Mouse (Mus musculus) kidney, postnatal 0 days (tissue): ENCODE results near the gene BC117090. TPM values are rescaled to one million over a fixed set of nuclear protein-coding genes. Genes with fewer than 3 reads are reported as not detected.
"Not testable (repeated sequence)": the region's sequence is repeated elsewhere in the genome, so short reads cannot be mapped to it uniquely, and the experiment has no call there.

Source experiments
- ATAC-seq: fragments of 200-750 bp; cut with Nextera tagmentation; replicated peaks from 2 replicates; pipeline ENCODE4 v1.8.0; 2017; ENCODE audit warnings: low read depth, moderate number of reproducible peaks, moderate TSS enrichment, moderate library complexity; ENCODE audit not compliant: low FRiP score
- DNase-seq: peaks from one replicate; pipeline ENCODE4 v3.0.0-alpha.2; 2016; ENCODE audit warnings: low spot score
- H3K27ac ChIP-seq: fragments of 300-500 bp; sonication (generic); 2 replicates; pipeline ENCODE4 v1.5.1; 2014; ENCODE audit warnings: mild to moderate bottlenecking
- H3K27me3 ChIP-seq: fragments of 300-500 bp; sonication (generic); 2 replicates; pipeline ENCODE4 v1.6.1; 2014; ENCODE audit warnings: low read length, mixed read lengths; ENCODE audit not compliant: insufficient read depth
- H3K36me3 ChIP-seq: fragments of 300-500 bp; sonication (generic); 2 replicates; pipeline ENCODE4 v1.6.1; 2014; ENCODE audit warnings: low read length, mixed read lengths; ENCODE audit not compliant: insufficient read depth
- H3K4me1 ChIP-seq: fragments of 300-500 bp; sonication (generic); replicated peaks from 2 replicates; pipeline ENCODE4 v1.6.1; 2014; ENCODE audit warnings: antibody characterized with exemption, low read length, mixed read lengths; ENCODE audit not compliant: insufficient read depth
- H3K4me2 ChIP-seq: fragments of 300-500 bp; sonication (generic); 2 replicates; pipeline ENCODE4 v1.6.1; 2014; ENCODE audit warnings: mild to moderate bottlenecking, low read length, moderate library complexity, mixed read lengths
- H3K4me3 ChIP-seq: fragments of 300-500 bp; sonication (generic); replicated peaks from 2 replicates; pipeline ENCODE4 v1.5.1; 2014; ENCODE audit warnings: low read depth, low read length
- H3K9ac ChIP-seq: fragments of 300-500 bp; sonication (generic); 2 replicates; pipeline ENCODE4 v1.6.1; 2014; ENCODE audit warnings: low read depth, low read length
- H3K9me3 ChIP-seq: fragments of 300-500 bp; sonication (generic); replicated peaks from 2 replicates; pipeline ENCODE4 v1.6.1; 2016; ENCODE audit warnings: low read length, inconsistent platforms, mixed read lengths
- CTCF ChIP-seq: IDR thresholded peaks from 2 replicates; pipeline ENCODE4 v1.5.1; 2016; ENCODE audit warnings: antibody characterized with exemption, low read depth, mild to moderate bottlenecking, moderate library complexity
- WGBS: fragments of 180-500 bp; shearing (Covaris S2); extraction: QIAGEN DNeasy Blood & Tissue Kit; methylation state at CpG from one replicate; pipeline ENCODE4 v1.1.7; 2014; 5-methylcytosine and 5-hydroxymethylcytosine counted together
- polyA plus RNA-seq: library from polyadenylated mRNA; unstranded; fragments of >200 nt; fragmentation: Nextera tagmentation; extraction: Ambion mirVana; gene quantifications from 2 replicates; pipeline ENCODE4 v1.2.1, GENCODE M21; 2015

Gene BC117090
- not detected in 2 replicates for polyA plus RNA-seq

DNA sequence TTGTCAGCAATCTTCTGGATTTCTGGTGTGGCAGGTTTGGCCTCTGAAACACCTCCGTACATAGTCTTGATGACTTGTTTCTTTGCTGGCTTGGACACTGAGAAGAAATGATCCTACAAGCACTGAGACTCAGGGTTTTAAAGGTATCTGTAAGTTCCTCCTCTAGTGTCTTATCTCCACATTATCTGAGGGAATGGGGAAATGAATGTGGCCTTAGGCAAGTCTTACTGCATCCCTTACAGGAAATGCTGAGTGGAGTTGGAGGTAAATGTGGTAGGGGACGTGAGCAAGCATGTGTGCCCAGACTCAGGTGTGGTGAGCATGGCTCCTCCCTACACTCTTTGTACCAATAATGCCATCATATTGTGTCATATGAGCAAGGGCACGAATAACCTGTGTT lies at the start of gene BC117090:
Gene BC117090, minus strand, starts transcription at position 101 of the 400 bp plus-strand sequence.
- 86% methylated on average over 3 of the region's 3 CpGs for WGBS
- H3K4me2 ChIP-seq, result no peak within 1 kb of the TSS
- H3K9ac ChIP-seq, result no peak within 1 kb of the TSS
- no peak within 1 kb of the TSS for H3K4me3 ChIP-seq
- no peak for TF ChIP-seq CTCF
- ATAC-seq, result no peak
- H3K9me3 ChIP-seq, result no peaks in the 10 kb centered on the region
- H3K27ac ChIP-seq, result no peak within 1 kb of the TSS
- no peak for DNase-seq
- no peaks in the 10 kb centered on the region for H3K36me3 ChIP-seq
- no peaks in the 10 kb centered on the region for H3K27me3 ChIP-seq
- H3K4me1 ChIP-seq, result no peaks in the 10 kb centered on the region

DNA sequence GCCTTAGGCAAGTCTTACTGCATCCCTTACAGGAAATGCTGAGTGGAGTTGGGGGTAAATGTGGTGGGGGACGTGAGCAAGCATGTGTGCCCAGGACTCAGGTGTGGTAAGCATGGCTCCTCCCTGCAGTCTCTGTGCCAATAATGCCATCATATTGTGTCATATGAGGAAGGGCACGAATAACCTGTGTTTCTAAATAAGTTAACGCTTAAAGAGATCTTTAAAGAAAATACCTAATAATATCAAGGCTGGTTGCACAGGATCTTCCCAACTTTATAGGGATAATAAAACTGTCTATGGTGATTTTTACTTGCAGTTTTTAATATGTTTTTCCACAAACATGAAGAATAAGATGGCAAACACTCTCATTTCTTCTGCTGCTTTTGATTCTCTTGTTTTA lies 33.5 kb upstream of the BC117090 start, which contains the start of gene BC100530:
Gene BC100530, minus strand, starts transcription at position 101 of the 400 bp plus-strand sequence.
- not testable (repeated sequence) for H3K4me3 ChIP-seq, ATAC-seq, DNase-seq, H3K27me3 ChIP-seq, H3K27ac ChIP-seq, H3K9me3 ChIP-seq, H3K36me3 ChIP-seq, H3K4me2 ChIP-seq, H3K4me1 ChIP-seq, H3K9ac ChIP-seq
- 69% methylated on average over 3 of the region's 3 CpGs for WGBS

DNA sequence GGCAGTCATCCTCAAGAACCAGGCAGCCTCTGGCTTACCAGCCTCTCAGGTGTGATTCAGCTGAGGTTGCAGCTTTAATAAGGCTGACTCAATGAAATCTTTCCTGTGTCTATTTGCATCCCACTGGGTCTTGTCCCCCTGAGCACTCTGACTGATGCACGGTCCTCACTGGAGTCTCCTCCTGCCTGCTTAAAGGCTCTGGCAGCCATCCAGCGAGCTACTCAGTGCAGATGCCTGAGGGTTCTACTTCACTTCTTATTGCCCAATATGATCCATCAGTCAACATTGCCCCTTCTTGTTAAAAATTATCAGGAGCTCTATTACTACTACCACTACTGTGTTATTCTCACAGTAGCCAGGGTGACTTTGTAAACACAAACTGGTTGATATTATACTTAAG lies 3.0 kb upstream of the BC117090 start:
- no peak overlapping the region for H3K9ac ChIP-seq
- H3K36me3 ChIP-seq, result no peaks in the 10 kb centered on the region
- no peak overlapping the region for H3K4me2 ChIP-seq
- no peak for TF ChIP-seq CTCF
- WGBS, result 54% methylated on average over 2 of the region's 2 CpGs
- no peaks in the 10 kb centered on the region for H3K4me1 ChIP-seq
- no peak overlapping the region for H3K4me3 ChIP-seq
- ATAC-seq, result no peak
- H3K27me3 ChIP-seq, result no peaks in the 10 kb centered on the region
- no peaks in the 10 kb centered on the region for H3K9me3 ChIP-seq
- no peak for DNase-seq
- no peak overlapping the region for H3K27ac ChIP-seq

DNA sequence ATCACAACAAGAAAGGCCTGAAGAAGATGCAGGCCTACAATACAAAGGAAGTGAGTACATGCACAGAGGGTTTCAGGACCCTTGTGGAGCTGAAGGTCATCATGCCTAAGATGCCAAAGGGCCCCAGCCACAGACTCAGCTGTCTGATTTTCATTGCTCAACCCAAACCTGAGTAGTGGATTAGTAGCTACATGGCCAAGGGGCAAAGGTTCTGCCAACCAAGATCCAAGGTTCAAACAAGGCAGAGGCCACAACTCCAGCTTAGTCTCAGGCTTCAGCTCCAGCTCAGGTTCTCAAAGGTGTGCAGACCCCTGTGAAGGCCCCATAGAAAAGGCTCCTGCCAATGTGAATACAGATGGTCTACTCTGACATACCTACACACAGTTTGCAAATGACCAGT lies 14.8 kb downstream of the BC117090 start:
- H3K4me3 ChIP-seq, result no peak overlapping the region
- no peaks in the 10 kb centered on the region for H3K4me1 ChIP-seq
- no peak for DNase-seq
- no peak overlapping the region for H3K4me2 ChIP-seq
- H3K9me3 ChIP-seq, result no peaks in the 10 kb centered on the region
- no peak for ATAC-seq
- no peak for TF ChIP-seq CTCF
- H3K27ac ChIP-seq, result no peak overlapping the region
- H3K36me3 ChIP-seq, result no peaks in the 10 kb centered on the region
- no peak overlapping the region for H3K9ac ChIP-seq
- H3K27me3 ChIP-seq, result no peaks in the 10 kb centered on the region

DNA sequence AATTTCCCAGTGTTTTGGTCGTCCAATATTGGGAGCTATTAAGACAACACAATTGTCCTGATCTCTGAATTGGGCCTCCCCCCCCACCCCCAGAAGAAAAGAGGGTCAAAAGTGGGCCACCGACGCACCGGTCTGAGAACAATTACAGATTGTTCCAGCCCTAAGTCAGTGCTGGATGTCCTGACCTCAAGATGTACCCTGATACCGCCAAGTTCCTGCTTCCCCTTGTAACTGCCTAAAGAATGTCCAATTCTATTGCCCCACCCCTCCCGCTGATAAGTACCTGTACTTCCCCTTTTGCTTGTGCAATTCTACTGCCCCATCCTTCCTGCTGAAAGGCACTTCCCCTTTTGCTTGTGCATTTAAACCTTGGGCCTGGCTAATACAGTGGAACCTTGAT lies 18.0 kb downstream of the BC117090 start:
- H3K4me1 ChIP-seq, H3K27ac ChIP-seq, H3K36me3 ChIP-seq, H3K4me3 ChIP-seq, DNase-seq, H3K9me3 ChIP-seq, H3K4me2 ChIP-seq, H3K9ac ChIP-seq, ATAC-seq, H3K27me3 ChIP-seq: not testable (repeated sequence)
- 81% methylated on average over 6 of the region's 6 CpGs for whole genome bisulfite sequencing

DNA sequence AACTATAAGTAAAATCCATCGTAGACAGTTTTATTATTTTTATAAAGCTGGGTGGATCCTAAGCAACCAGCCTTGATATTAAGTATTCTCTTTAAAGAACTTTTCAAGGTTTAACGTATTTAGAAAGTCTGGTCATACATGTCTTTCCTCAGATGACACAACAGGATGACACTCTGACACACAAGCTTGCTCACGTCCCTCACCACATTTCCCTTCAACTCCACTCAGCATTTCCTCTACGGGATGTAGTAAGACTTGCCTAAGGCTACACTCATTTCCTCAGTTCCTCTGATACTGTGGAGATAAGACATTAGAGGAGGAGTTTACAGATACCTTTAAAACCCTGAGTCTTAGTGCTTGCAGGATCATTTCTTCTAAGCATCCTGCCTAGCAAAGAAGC lies 26.5 kb downstream of the BC117090 start:
- no peaks in the 10 kb centered on the region for H3K27me3 ChIP-seq
- H3K4me2 ChIP-seq, result no peak overlapping the region
- no peaks in the 10 kb centered on the region for H3K4me1 ChIP-seq
- no peaks in the 10 kb centered on the region for H3K9me3 ChIP-seq
- DNase-seq, result peak; percentile 3
- no peaks in the 10 kb centered on the region for H3K36me3 ChIP-seq
- no peak overlapping the region for H3K4me3 ChIP-seq
- 72% methylated on average over 4 of the region's 4 CpGs for WGBS
- TF ChIP-seq CTCF, result no peak
- no peak overlapping the region for H3K27ac ChIP-seq
- no peak for ATAC-seq
- H3K9ac ChIP-seq, result no peak overlapping the region

DNA sequence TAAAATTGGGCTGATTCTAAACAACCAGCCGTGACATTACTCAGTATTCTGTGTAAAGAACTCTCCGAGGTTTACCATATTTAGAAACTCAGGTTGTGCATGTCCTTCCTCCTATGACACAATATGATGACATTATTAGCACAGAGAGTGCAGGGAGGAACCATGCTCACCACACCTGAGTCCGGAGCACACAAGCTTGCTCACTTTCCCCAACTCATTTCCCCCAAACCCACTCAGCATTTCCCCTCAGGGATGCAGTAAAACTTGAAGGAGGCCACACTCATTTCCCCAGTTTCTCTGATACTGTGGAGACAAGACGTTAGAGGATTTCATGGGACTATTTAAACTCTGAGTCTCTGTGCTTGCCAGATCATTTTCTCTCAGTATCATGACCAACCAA lies 45.0 kb downstream of the BC117090 start:
- H3K4me3 ChIP-seq, result no peak overlapping the region
- no peaks in the 10 kb centered on the region for H3K36me3 ChIP-seq
- 75% methylated on average over 4 of the region's 4 CpGs for WGBS
- no peak overlapping the region for H3K9ac ChIP-seq
- no peaks in the 10 kb centered on the region for H3K27me3 ChIP-seq
- DNase-seq (no peak), ATAC-seq (no peak)
- H3K9me3 ChIP-seq, result no peaks in the 10 kb centered on the region
- no peak overlapping the region for H3K27ac ChIP-seq
- H3K4me1 ChIP-seq, result no peaks in the 10 kb centered on the region
- no peak for TF ChIP-seq CTCF
- H3K4me2 ChIP-seq, result no peak overlapping the region

DNA sequence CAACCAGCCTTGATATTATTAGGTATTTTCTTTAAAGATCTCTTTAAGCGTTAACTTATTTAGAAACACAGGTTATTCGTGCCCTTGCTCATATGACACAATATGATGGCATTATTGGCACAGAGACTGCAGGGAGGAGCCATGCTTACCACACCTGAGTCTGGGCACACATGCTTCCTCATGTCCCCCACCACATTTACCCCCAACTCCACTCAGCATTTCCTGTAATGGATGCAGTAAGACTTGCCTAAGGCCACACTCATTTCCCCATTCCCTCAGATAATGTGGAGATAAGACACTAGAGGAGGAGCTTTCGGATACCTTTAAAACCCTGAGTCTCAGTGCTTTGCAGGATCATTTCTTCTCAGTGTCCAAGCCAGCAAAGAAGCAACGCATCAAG lies 57.3 kb downstream of the BC117090 start, which contains the start of gene Stfa1:
Gene Stfa1, plus strand, starts transcription at position 156 of the 400 bp plus-strand sequence.
- not testable (repeated sequence) for H3K4me1 ChIP-seq, H3K27me3 ChIP-seq, H3K4me2 ChIP-seq, DNase-seq, H3K4me3 ChIP-seq, H3K9me3 ChIP-seq, H3K36me3 ChIP-seq, ATAC-seq, H3K27ac ChIP-seq, H3K9ac ChIP-seq
- WGBS, result 82% methylated on average over 4 of the region's 4 CpGs
